Mouse (Mus musculus): ENCODE results near the gene Psph.

- TF ChIP-seq POLR2A (IDR thresholded peaks at IDR 0.05; ENCODE audit: borderline replicate concordance, low read depth, low read length) = no peak
- no peak for TF ChIP-seq CTCF (IDR thresholded peaks at IDR 0.05; ENCODE audit: low read depth, low read length)
These were observed 14.8 kb downstream of the Psph start for GRCm38 (mm10) chr5:129772433-129772832.
